Mouse (Mus musculus) heart, embryonic 11.5 days (tissue): ENCODE results near the gene Siae. TPM values are rescaled to one million over a fixed set of nuclear protein-coding genes. Genes with fewer than 3 reads are reported as not detected.

Source experiments
- ATAC-seq: fragments of 200-750 bp; cut with Nextera tagmentation; replicated peaks from 2 replicates; pipeline ENCODE4 v1.8.0; 2017; ENCODE audit warnings: moderate library complexity; ENCODE audit not compliant: insufficient number of reproducible peaks, low FRiP score, low TSS enrichment
- H3K27ac ChIP-seq: fragments of 300-500 bp; sonication (generic); 2 replicates; pipeline ENCODE4 v1.5.1; 2014; ENCODE audit warnings: mild to moderate bottlenecking, low read depth, low read length
- H3K27me3 ChIP-seq: fragments of 300-500 bp; sonication (generic); 2 replicates; pipeline ENCODE4 v1.6.1; 2014; ENCODE audit warnings: mild to moderate bottlenecking, low read length, mixed read lengths; ENCODE audit not compliant: control insufficient read depth, insufficient read depth
- H3K36me3 ChIP-seq: fragments of 300-500 bp; sonication (generic); 2 replicates; pipeline ENCODE4 v1.6.1; 2014; ENCODE audit warnings: mild to moderate bottlenecking, low read length, moderate library complexity, mixed read lengths; ENCODE audit not compliant: control insufficient read depth, insufficient read depth
- H3K4me1 ChIP-seq: fragments of 300-500 bp; sonication (generic); 2 replicates; pipeline ENCODE4 v1.6.1; 2014; ENCODE audit warnings: low read length; ENCODE audit not compliant: control insufficient read depth, insufficient read depth
- H3K4me2 ChIP-seq: fragments of 300-500 bp; sonication (generic); 2 replicates; pipeline ENCODE4 v1.6.1; 2014; ENCODE audit warnings: mild to moderate bottlenecking, moderate library complexity
- H3K4me3 ChIP-seq: fragments of 300-500 bp; sonication (generic); 2 replicates; pipeline ENCODE4 v1.5.1; 2014; ENCODE audit warnings: low read depth, low read length
- H3K9ac ChIP-seq: fragments of 300-500 bp; sonication (generic); 2 replicates; pipeline ENCODE4 v1.6.1; 2014; ENCODE audit warnings: mild to moderate bottlenecking, low read depth, low read length, moderate library complexity
- H3K9me3 ChIP-seq: fragments of 300-500 bp; sonication (generic); replicated peaks from 2 replicates; pipeline ENCODE4 v1.6.1; 2016; ENCODE audit warnings: low read length; ENCODE audit not compliant: control insufficient read depth
- WGBS: fragments of 180-500 bp; shearing (Covaris S2); extraction: QIAGEN DNeasy Blood & Tissue Kit; methylation state at CpG from one replicate; pipeline ENCODE4 v1.1.7; 2014; ENCODE audit not compliant: insufficient replicate concordance; 5-methylcytosine and 5-hydroxymethylcytosine counted together
- polyA plus RNA-seq: library from polyadenylated mRNA; unstranded; fragments of >200 nt; fragmentation: Nextera tagmentation; extraction: Ambion mirVana; gene quantifications from 2 replicates; pipeline ENCODE4 v1.2.1, GENCODE M21; 2014

Gene Siae
- polyA plus RNA-seq = 7.8 and 10.6 TPM in 2 replicates

- Histone ChIP-seq H3K36me3 (no peaks in the 10 kb centered on the region), H3K9ac (no peak within 1 kb of the TSS), H3K4me2 (no peak within 1 kb of the TSS), H3K9me3 (no peaks in the 10 kb centered on the region), H3K27me3 (peaks cover 30% of the 10 kb centered on the region), H3K27ac (no peak within 1 kb of the TSS), H3K4me3 (no peak within 1 kb of the TSS), H3K4me1 (peaks cover 22% of the 10 kb centered on the region)
- no peak for ATAC-seq
- WGBS = 22% methylated on average over 7 of the region's 7 CpGs
These were observed at the start of gene Siae for GRCm38 (mm10) chr9:37554838-37555748. TSS of gene Siae (plus strand) at chr9:37555698.

- no peak overlapping the region for H3K4me3 ChIP-seq
- H3K36me3 ChIP-seq = no peaks in the 10 kb centered on the region; the same call in 1 of the 2 replicates
- H3K9ac ChIP-seq = no peak overlapping the region
- 87% methylated on average over 1 of the region's 1 CpGs for WGBS
- H3K4me1 ChIP-seq = no peaks in the 10 kb centered on the region
- no peaks in the 10 kb centered on the region for H3K9me3 ChIP-seq
- no peak for ATAC-seq
- no peak overlapping the region for H3K27ac ChIP-seq
- H3K4me2 ChIP-seq = no peak overlapping the region
- H3K27me3 ChIP-seq = no peaks in the 10 kb centered on the region
These were observed 49.5 kb upstream of the Siae start for GRCm38 (mm10) chr9:37506023-37506422.

GRCm38 (mm10) chr9:37512097-37512496, 43.4 kb upstream of the Siae start:
- no peak for ATAC-seq
- Histone ChIP-seq H3K9me3 (no peaks in the 10 kb centered on the region), H3K36me3 (no peaks in the 10 kb centered on the region), H3K27ac (no peak overlapping the region), H3K4me1 (peaks cover 4% of the 10 kb centered on the region; the same call in 1 of the 2 replicates), H3K4me2 (no peak overlapping the region), H3K9ac (no peak overlapping the region), H3K4me3 (no peak overlapping the region), H3K27me3 (no peaks in the 10 kb centered on the region)
- whole genome bisulfite sequencing = 88% methylated on average over 2 of the region's 2 CpGs

- H3K9me3 ChIP-seq = no peaks in the 10 kb centered on the region
- H3K9ac ChIP-seq = no peak overlapping the region
- ATAC-seq = no peak
- H3K4me1 ChIP-seq = peaks cover 4% of the 10 kb centered on the region; the same call in 1 of the 2 replicates
- H3K36me3 ChIP-seq = peaks cover 6% of the 10 kb centered on the region; the same call in 1 of the 2 replicates
- WGBS = 76% methylated on average over 3 of the region's 3 CpGs
- no peak overlapping the region for H3K4me2 ChIP-seq
- no peak overlapping the region for H3K4me3 ChIP-seq
- H3K27ac ChIP-seq = no peak overlapping the region
- no peaks in the 10 kb centered on the region for H3K27me3 ChIP-seq
These were observed 41.0 kb upstream of the Siae start for GRCm38 (mm10) chr9:37514456-37514855.

- Histone ChIP-seq H3K9me3 (no peaks in the 10 kb centered on the region), H3K4me1 (peaks cover 4% of the 10 kb centered on the region; the same call in 1 of the 2 replicates), H3K27ac (no peak overlapping the region), H3K36me3 (peaks cover 8% of the 10 kb centered on the region; the same call in 1 of the 2 replicates), H3K9ac (no peak overlapping the region), H3K4me3 (no peak overlapping the region), H3K4me2 (no peak overlapping the region), H3K27me3 (no peaks in the 10 kb centered on the region)
- no peak for ATAC-seq
- WGBS = 64% methylated on average over 1 of the region's 1 CpGs
These were observed 38.0 kb upstream of the Siae start for GRCm38 (mm10) chr9:37517467-37517866.

- Histone ChIP-seq H3K27ac (no peak overlapping the region), H3K9ac (no peak overlapping the region), H3K4me1 (peaks cover 4% of the 10 kb centered on the region; the same call in 1 of the 2 replicates), H3K9me3 (no peaks in the 10 kb centered on the region), H3K4me2 (no peak overlapping the region), H3K27me3 (no peaks in the 10 kb centered on the region), H3K4me3 (no peak overlapping the region), H3K36me3 (peaks cover 12% of the 10 kb centered on the region; the same call in 1 of the 2 replicates)
- WGBS = 94% methylated on average over 8 of the region's 8 CpGs
- no peak for ATAC-seq
These were observed 36.5 kb upstream of the Siae start for GRCm38 (mm10) chr9:37518991-37519390.

- Histone ChIP-seq H3K4me3 (no peak overlapping the region), H3K36me3 (peaks cover 12% of the 10 kb centered on the region; the same call in 1 of the 2 replicates), H3K4me2 (no peak overlapping the region), H3K27ac (no peak overlapping the region), H3K9me3 (no peaks in the 10 kb centered on the region), H3K4me1 (peaks cover 4% of the 10 kb centered on the region; the same call in 1 of the 2 replicates), H3K27me3 (no peaks in the 10 kb centered on the region), H3K9ac (no peak overlapping the region)
- ATAC-seq = no peak
- WGBS = 81% methylated on average over 2 of the region's 2 CpGs
These were observed 35.5 kb upstream of the Siae start for GRCm38 (mm10) chr9:37519995-37520394.

- Histone ChIP-seq H3K9ac (no peak overlapping the region), H3K36me3 (peaks cover 4% of the 10 kb centered on the region; the same call in 1 of the 2 replicates), H3K4me3 (no peak overlapping the region), H3K9me3 (no peaks in the 10 kb centered on the region), H3K4me2 (no peak overlapping the region), H3K27ac (no peak overlapping the region), H3K4me1 (peaks cover 17% of the 10 kb centered on the region), H3K27me3 (peaks cover 21% of the 10 kb centered on the region; the same call in 1 of the 2 replicates)
- no peak for ATAC-seq
- WGBS = 71% methylated on average over 2 of the region's 2 CpGs
These were observed 30.0 kb upstream of the Siae start for GRCm38 (mm10) chr9:37525461-37525860.
